In the genomic region with DNA sequence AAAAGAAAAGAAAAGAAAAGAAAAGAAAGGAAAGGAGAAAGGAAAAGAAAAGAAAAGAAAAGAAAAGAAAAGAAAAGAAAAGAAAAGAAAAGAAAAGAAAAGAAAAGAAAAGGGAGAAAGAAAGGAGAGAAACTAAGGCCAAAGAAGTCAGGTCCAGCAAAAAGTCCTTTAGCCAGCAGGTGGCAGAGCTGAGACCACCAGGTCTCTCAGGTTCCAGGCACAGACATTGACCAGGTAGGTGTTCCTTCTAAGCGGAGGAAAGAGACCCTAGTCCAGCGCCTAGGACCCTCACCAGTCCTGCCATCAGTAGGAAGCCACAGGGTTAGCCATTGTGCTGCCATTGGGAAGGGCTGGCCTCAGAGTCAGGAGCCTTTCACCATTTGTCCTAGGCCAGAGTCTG, we compare ENCODE assay signal across 12 mouse cellular contexts. TPM values are rescaled to one million over a fixed set of nuclear protein-coding genes. Genes with fewer than 3 reads are reported as not detected.
DNase-seq lines count a peak whose midpoint lies in the region; ATAC-seq and TF ChIP-seq lines count a peak whose summit lies in the region.
"Had no signal": no experiment of that assay in that cellular context is flagged by ENCODE, and none has a peak within 500 bp of the region (broad histone marks: within the 10 kb centered on the region; RNA-seq: fewer than 3 reads in every experiment).

No protein-coding gene starts in this region.

- H3K36me3 ChIP-seq in kidney, postnatal 0 days (ENCODE audit: insufficient read depth, low read length), result no peaks in the 10 kb centered on the region
- no peaks in the 10 kb centered on the region for H3K36me3 ChIP-seq in kidney, embryonic 16.5 days (ENCODE audit: insufficient read depth, low read length)
- H3K36me3 ChIP-seq: heart, embryonic 15.5 days; neural tube, embryonic 13.5 days had no signal

- H3K4me1 ChIP-seq in kidney, postnatal 0 days (replicated peaks; ENCODE audit: insufficient read depth, low read length), result no peaks in the 10 kb centered on the region
- H3K4me1 ChIP-seq in kidney, embryonic 16.5 days (ENCODE audit: insufficient read depth, low read length), result peaks cover 16% of the 10 kb centered on the region

- no peaks in the 10 kb centered on the region for H3K9me3 ChIP-seq in kidney, postnatal 0 days (replicated peaks; ENCODE audit: low read length)
- no peaks in the 10 kb centered on the region for H3K9me3 ChIP-seq in kidney, embryonic 16.5 days (ENCODE audit: low read length)
- H3K9me3 ChIP-seq: heart, embryonic 15.5 days; neural tube, embryonic 13.5 days had no signal

- no peak for ATAC-seq in CD4-positive, CD25-positive, alpha-beta regulatory T cell, adult 4 months
- no peak for ATAC-seq in kidney, postnatal 0 days (replicated peaks; ENCODE audit: low FRiP score, low read depth)
- no peak for ATAC-seq in kidney, embryonic 16.5 days (ENCODE audit: low FRiP score, low TSS enrichment)

- 0 out of 2 replicates have a peak, but pooled peaks cover 10% of the 10 kb centered on the region for H3K27me3 ChIP-seq in kidney, postnatal 0 days (ENCODE audit: insufficient read depth, low read length)
- peaks cover 34% of the 10 kb centered on the region for H3K27me3 ChIP-seq in kidney, embryonic 16.5 days (ENCODE audit: insufficient read depth, low read length)

- 43% methylated on average over 2 of the region's 2 CpGs for WGBS in kidney, postnatal 0 days
- WGBS in kidney, embryonic 16.5 days, result 58% methylated on average over 2 of the region's 2 CpGs

- no peak overlapping the region for H3K27ac ChIP-seq in kidney, postnatal 0 days
- H3K27ac ChIP-seq in kidney, embryonic 16.5 days (ENCODE audit: low read length), result no peak overlapping the region
- H3K27ac ChIP-seq: heart, embryonic 15.5 days; neural tube, embryonic 13.5 days had no signal

- H3K4me3 ChIP-seq in kidney, postnatal 0 days (replicated peaks; ENCODE audit: low read depth, low read length), result no peak overlapping the region
- H3K4me3 ChIP-seq in kidney, embryonic 16.5 days (ENCODE audit: low read length), result no peak overlapping the region
- H3K4me3 ChIP-seq: erythroblast, embryonic 14.5 days; heart, embryonic 15.5 days; neural tube, embryonic 13.5 days had no signal

- peak; percentile 75 for TF ChIP-seq CTCF in kidney, postnatal 0 days (IDR thresholded peaks at IDR 0.05; ENCODE audit: low read depth)

- H3K9ac ChIP-seq in kidney, postnatal 0 days (ENCODE audit: low read depth, low read length), result no peak overlapping the region
- H3K9ac ChIP-seq in kidney, embryonic 16.5 days (replicated peaks; ENCODE audit: low read length), result no peak overlapping the region
- H3K9ac ChIP-seq: heart, embryonic 15.5 days; neural tube, embryonic 13.5 days had no signal

- no peak overlapping the region for H3K4me2 ChIP-seq in kidney, postnatal 0 days (ENCODE audit: low read length)
- H3K4me2 ChIP-seq in kidney, embryonic 16.5 days (replicated peaks; ENCODE audit: low read depth, low read length), result no peak overlapping the region
- H3K4me2 ChIP-seq: heart, embryonic 15.5 days; neural tube, embryonic 13.5 days had no signal

- DNase-seq in CD4-positive, CD25-positive, alpha-beta regulatory T cell, adult 2 months (ENCODE audit: low read depth, low spot score), result peak; percentile 67
- peak; percentile 58 for DNase-seq in kidney, postnatal 0 days (ENCODE audit: low spot score)
- peak; percentile 41 for DNase-seq in A20 (ENCODE audit: low read depth, low spot score)
- DNase-seq in kidney, postnatal 10 days, result peak; percentile 78
- DNase-seq in ovary, postnatal 14 days (ENCODE audit: low spot score), result no peak
- DNase-seq in frontal cortex, postnatal 25 days (ENCODE audit: low spot score in 2 of 2), result no peak

RNA-seq across cellular contexts. Expression of gene Pck1, which starts 11.5 kb away (rescaled TPM):
- not detected for polyA plus RNA-seq in CD4-positive, CD25-positive, alpha-beta regulatory T cell, adult 4 months (2017; shearing (Covaris generic))
- polyA plus RNA-seq in kidney, postnatal 0 days (2015; fragmentation: Nextera tagmentation; extraction: Ambion mirVana), result 47.2 and 67.8 TPM in 2 replicates
- 35.4 and 38.4 TPM in 2 replicates for polyA plus RNA-seq in kidney, embryonic 16.5 days (2015; fragmentation: Nextera tagmentation; extraction: Ambion mirVana)
- polyA plus RNA-seq: neural tube, embryonic 13.5 days had no signal

RNA-seq across cellular contexts. Expression of gene Ctcfl, which starts 45.0 kb away (rescaled TPM):
- not detected for polyA plus RNA-seq in CD4-positive, CD25-positive, alpha-beta regulatory T cell, adult 4 months (2017; shearing (Covaris generic))
- 0.08 TPM in 1 of 2 replicates, not detected in the other for polyA plus RNA-seq in kidney, postnatal 0 days (2015; fragmentation: Nextera tagmentation; extraction: Ambion mirVana)
- 0.07 and 0.10 TPM in 2 replicates for polyA plus RNA-seq in kidney, embryonic 16.5 days (2015; fragmentation: Nextera tagmentation; extraction: Ambion mirVana)
- polyA plus RNA-seq: erythroblast, embryonic 14.5 days; limb, embryonic 14.5 days had no signal

RNA-seq across cellular contexts. Expression of gene Zbp1, which starts 54.4 kb away (rescaled TPM):
- polyA plus RNA-seq in CD4-positive, CD25-positive, alpha-beta regulatory T cell, adult 4 months (2017; shearing (Covaris generic)), result 100 to 1,000 TPM in 1 of 2 experiments, 10 to 100 TPM in 1; 85.2 to 140 TPM
- polyA plus RNA-seq in kidney, postnatal 0 days (2015; fragmentation: Nextera tagmentation; extraction: Ambion mirVana), result 1.3 and 1.7 TPM in 2 replicates
- 0.67 TPM in 1 of 2 replicates, not detected in the other for polyA plus RNA-seq in kidney, embryonic 16.5 days (2015; fragmentation: Nextera tagmentation; extraction: Ambion mirVana)
- polyA plus RNA-seq: erythroblast, embryonic 14.5 days had no signal

Comparison
In these comparisons a context has a peak if more than half of its experiments do, and no peak if none do; other contexts are left out.
1. DNase-seq: peak in CD4-positive, CD25-positive, alpha-beta regulatory T cell, adult 2 months (single experiment), kidney, postnatal 0 days (single experiment), A20 (single experiment) and kidney, postnatal 10 days (single experiment); none in ovary, postnatal 14 days (single experiment) and frontal cortex, postnatal 25 days (0 of 2).
2. RNA of gene Pck1, which starts 11.5 kb away (polyA plus RNA-seq): 47.2 to 67.8 TPM in kidney, postnatal 0 days and 35.4 to 38.4 TPM in kidney, embryonic 16.5 days; not detected in CD4-positive, CD25-positive, alpha-beta regulatory T cell, adult 4 months; every median in the first group is over 10 times any median in the second.
3. RNA of gene Zbp1, which starts 54.4 kb away (polyA plus RNA-seq): 85.2 to 140 TPM in CD4-positive, CD25-positive, alpha-beta regulatory T cell, adult 4 months; 1.3 to 1.7 TPM in kidney, postnatal 0 days and 0.67 TPM in kidney, embryonic 16.5 days; every median in the first group is over 10 times any median in the second.